Mouse (Mus musculus) midbrain, embryonic 16.5 days (tissue): ENCODE measurements around the gene Astl. TPM values are rescaled to one million over a fixed set of nuclear protein-coding genes. Genes with fewer than 3 reads are reported as not detected.

ENCODE experiments used
- ATAC-seq: fragments of 200-750 bp; cut with Nextera tagmentation; 2 replicates; pipeline ENCODE4 v1.8.0; 2017; ENCODE audit warnings: moderate TSS enrichment
- H3K27ac ChIP-seq: fragments of 300-500 bp; sonication (generic); 2 replicates; pipeline ENCODE4 v1.5.1; 2014; ENCODE audit warnings: mild to moderate bottlenecking, low read length, mixed read lengths
- H3K27me3 ChIP-seq: fragments of 300-500 bp; sonication (generic); 2 replicates; pipeline ENCODE4 v1.6.1; 2014; ENCODE audit warnings: low read depth, low read length, mixed read lengths; ENCODE audit not compliant: control insufficient read depth, insufficient read depth
- H3K36me3 ChIP-seq: fragments of 300-500 bp; sonication (generic); 2 replicates; pipeline ENCODE4 v1.6.1; 2014; ENCODE audit warnings: mild to moderate bottlenecking, low read length, moderate library complexity, mixed read lengths; ENCODE audit not compliant: control insufficient read depth, insufficient read depth
- H3K4me1 ChIP-seq: fragments of 300-500 bp; sonication (generic); 2 replicates; pipeline ENCODE4 v1.6.1; 2014; ENCODE audit warnings: mild to moderate bottlenecking, low read length, mixed read lengths; ENCODE audit not compliant: control insufficient read depth, insufficient read depth
- H3K4me2 ChIP-seq: fragments of 300-500 bp; sonication (generic); 2 replicates; pipeline ENCODE4 v1.6.1; 2014; ENCODE audit warnings: mild to moderate bottlenecking, low read length, mixed read lengths
- H3K4me3 ChIP-seq: fragments of 300-500 bp; sonication (generic); 2 replicates; pipeline ENCODE4 v1.5.1; 2014; ENCODE audit warnings: low read depth, mild to moderate bottlenecking, low read length, moderate library complexity, mixed read lengths
- H3K9ac ChIP-seq: fragments of 300-500 bp; sonication (generic); 2 replicates; pipeline ENCODE4 v1.6.1; 2014; ENCODE audit warnings: low read depth, low read length, mixed read lengths
- H3K9me3 ChIP-seq: fragments of 300-500 bp; sonication (generic); replicated peaks from 2 replicates; pipeline ENCODE4 v1.6.1; 2014; ENCODE audit warnings: mild to moderate bottlenecking, low read length, mixed read lengths; ENCODE audit not compliant: control insufficient read depth, poor library complexity, severe bottlenecking
- WGBS: fragments of 180-500 bp; shearing (Covaris S2); extraction: QIAGEN DNeasy Blood & Tissue Kit; methylation state at CpG from one replicate; pipeline ENCODE4 v1.1.7; 2014; 5-methylcytosine and 5-hydroxymethylcytosine counted together
- polyA plus RNA-seq: library from polyadenylated mRNA; unstranded; fragments of >200 nt; fragmentation: Nextera tagmentation; extraction: Ambion mirVana; gene quantifications from 2 replicates; pipeline ENCODE4 v1.2.1, GENCODE M21; 2015

Astl gene
- polyA plus RNA-seq, 1 experiment from 2014 or later, result not detected

DNA sequence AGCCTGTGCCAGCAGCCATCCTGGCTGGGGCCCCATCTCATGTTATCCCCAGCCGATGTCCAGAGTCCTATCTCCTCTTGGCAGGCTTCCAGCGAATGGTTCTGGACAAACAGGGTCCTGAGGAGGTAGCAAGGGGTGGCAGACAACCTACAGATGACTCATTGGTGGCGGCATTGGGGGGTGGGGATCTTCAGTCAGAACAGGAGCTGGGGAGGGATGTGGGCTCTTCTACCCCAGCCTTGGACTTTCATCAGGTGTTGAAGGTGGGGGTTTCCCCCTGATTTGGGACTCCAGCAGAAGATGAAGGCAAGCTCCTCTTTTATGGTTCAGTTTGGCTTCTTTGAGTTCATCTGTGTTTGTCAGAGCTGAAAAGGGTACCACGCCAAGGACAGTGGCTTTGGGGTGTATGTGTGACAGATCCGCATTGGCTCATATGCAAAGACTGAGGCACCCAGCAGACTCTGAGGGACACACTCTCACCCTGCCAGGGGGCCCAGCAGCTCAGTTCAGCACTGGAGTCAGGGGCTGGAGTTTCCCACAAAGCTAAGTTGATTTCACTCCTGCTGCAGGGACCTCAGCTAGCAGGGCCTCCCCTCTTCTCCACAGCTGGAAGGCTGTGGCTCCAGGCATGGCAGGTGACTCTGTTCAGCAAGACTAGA is 4.4 kb upstream of the Astl start:
- Histone ChIP-seq H3K9me3 (no peaks in the 10 kb centered on the region), H3K9ac (no peak overlapping the region), H3K27ac (no peak overlapping the region), H3K4me1 (peaks cover 6% of the 10 kb centered on the region; the same call in 1 of the 2 replicates), H3K36me3 (no peaks in the 10 kb centered on the region), H3K27me3 (peaks cover 16% of the 10 kb centered on the region), H3K4me2 (no peak overlapping the region), H3K4me3 (no peak overlapping the region)
- 72% methylated on average over 5 of the region's 5 CpGs for WGBS
- no peak for ATAC-seq

DNA sequence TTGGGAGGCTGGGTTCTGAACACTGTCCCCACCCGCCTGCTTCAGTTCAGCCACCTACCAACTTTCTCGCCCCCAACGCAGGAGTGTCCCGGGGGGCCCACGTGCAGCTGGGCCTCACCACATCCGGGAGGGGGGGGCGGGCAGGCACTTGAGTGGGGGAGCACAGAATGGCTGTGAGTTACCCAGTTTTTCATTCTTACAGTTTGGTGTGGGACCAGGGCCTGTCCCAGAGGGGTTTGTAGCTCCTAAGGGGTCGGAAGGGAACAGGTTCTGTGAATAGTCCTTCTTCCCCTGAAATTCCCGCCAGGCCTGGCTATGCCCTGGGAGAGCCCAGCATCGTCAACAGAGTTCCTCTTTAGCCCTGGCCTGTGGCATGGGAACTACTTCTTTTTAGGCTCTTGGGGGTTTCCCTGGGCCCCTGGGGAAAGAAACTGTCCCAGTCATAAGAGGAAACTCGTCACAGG is 3.3 kb upstream of the Astl start:
- 50% methylated on average over 11 of the region's 11 CpGs for WGBS
- no peak overlapping the region for H3K4me3 ChIP-seq
- H3K4me1 ChIP-seq, result peaks cover 6% of the 10 kb centered on the region; the same call in 1 of the 2 replicates
- no peaks in the 10 kb centered on the region for H3K36me3 ChIP-seq
- no peak overlapping the region for H3K27ac ChIP-seq
- H3K9me3 ChIP-seq, result no peaks in the 10 kb centered on the region
- no peak overlapping the region for H3K4me2 ChIP-seq
- H3K9ac ChIP-seq, result no peak overlapping the region
- ATAC-seq, result no peak
- peaks cover 16% of the 10 kb centered on the region for H3K27me3 ChIP-seq

DNA sequence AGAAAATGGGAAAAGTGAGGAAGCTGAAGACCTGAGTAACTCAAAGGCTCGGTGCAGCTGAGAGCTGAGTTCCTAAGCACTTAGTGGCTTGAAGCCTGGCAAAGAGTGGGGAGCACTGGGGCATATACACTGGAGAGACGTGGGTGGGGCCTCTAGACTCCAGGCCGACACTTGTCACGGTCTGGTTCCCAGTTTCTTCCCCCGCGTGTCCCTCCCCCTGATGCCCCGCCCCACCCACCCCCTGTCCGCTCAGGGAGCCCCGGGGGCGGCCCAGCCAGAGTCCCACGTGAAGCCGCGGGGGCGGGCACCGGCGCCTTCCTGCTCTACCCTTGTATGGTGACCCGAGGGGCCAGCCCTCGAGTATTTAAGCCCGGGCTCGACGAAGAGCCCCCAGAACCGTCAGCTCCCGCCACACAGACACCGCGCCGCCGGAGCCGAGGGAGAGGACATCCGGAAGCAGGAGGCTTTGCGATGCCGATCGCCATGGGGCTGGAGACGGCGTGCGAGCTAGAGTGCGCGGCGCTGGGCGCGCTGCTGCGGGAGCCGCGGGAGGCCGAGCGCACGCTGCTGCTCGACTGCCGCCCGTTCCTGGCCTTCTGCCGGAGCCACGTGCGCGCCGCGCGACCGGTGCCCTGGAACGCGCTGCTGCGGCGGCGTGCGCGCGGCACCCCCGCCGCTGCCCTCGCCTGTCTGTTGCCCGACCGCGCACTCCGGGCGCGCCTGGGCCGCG is 2.5 kb upstream of the Astl start, which contains the start of gene Dusp2:
Dusp2 (plus strand) TSS at position 393 of the 730 bp plus-strand sequence.
- Histone ChIP-seq H3K36me3 (no peaks in the 10 kb centered on the region), H3K4me2 (peak within 1 kb of the TSS; percentile 93), H3K9ac (peak within 1 kb of the TSS; percentile 64), H3K27ac (no peak within 1 kb of the TSS; the same call in 1 of the 2 replicates), H3K4me1 (peaks cover 6% of the 10 kb centered on the region; the same call in 1 of the 2 replicates), H3K27me3 (peaks cover 16% of the 10 kb centered on the region), H3K9me3 (no peaks in the 10 kb centered on the region), H3K4me3 (peak within 1 kb of the TSS; percentile 56)
- under 1% methylated on average over 68 of the region's 76 CpGs for WGBS
- peak; percentile 84 for ATAC-seq

DNA sequence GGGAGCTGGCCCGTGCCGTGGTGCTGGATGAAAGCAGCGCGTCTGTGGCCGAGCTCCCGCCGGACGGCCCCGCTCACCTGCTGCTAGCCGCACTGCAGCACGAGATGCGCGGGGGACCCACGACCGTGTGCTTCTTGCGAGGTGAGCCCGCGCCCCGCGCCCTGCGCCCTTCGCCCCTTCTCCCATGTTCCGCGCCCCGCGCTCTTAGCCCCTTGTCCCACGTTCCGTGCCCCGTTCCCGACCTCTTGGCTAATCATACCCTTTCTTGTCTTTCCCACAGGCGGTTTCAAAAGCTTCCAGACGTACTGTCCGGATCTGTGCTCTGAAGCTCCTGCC is 2.0 kb upstream of the Astl start:
- no peaks in the 10 kb centered on the region for H3K9me3 ChIP-seq
- H3K9ac ChIP-seq, result peak overlapping the region; percentile 64
- peak overlapping the region; percentile 56 for H3K4me3 ChIP-seq
- no peaks in the 10 kb centered on the region for H3K36me3 ChIP-seq
- 3% methylated on average over 26 of the region's 33 CpGs for WGBS
- H3K4me1 ChIP-seq, result peaks cover 6% of the 10 kb centered on the region; the same call in 1 of the 2 replicates
- no peak overlapping the region; the same call in 1 of the 2 replicates for H3K27ac ChIP-seq
- peaks cover 16% of the 10 kb centered on the region for H3K27me3 ChIP-seq
- no peak for ATAC-seq
- peak overlapping the region; percentile 93 for H3K4me2 ChIP-seq

DNA sequence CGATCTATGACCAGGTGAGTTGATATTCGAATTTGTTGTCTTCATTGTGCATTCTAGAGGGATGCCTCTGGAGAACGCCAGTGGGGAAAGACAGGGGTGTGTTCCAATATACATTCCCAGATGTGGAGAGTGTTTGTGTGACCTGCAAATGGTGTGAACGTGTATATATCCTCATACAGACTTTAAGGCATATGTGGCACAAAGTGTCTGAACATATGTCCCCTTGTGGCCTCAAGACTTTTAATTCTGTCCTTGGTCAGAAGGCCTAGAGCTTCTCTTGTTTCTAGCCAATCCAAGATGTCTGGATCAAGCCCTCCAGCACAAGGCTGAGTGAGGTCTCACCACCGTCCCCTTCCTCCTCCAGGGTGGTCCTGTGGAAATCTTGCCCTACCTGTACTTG is 1.6 kb upstream of the Astl start:
- Histone ChIP-seq H3K9ac (peak overlapping the region; percentile 64), H3K36me3 (no peaks in the 10 kb centered on the region), H3K4me1 (peaks cover 6% of the 10 kb centered on the region; the same call in 1 of the 2 replicates), H3K4me2 (peak overlapping the region; percentile 93), H3K4me3 (peak overlapping the region; percentile 56), H3K27me3 (peaks cover 18% of the 10 kb centered on the region), H3K27ac (no peak overlapping the region), H3K9me3 (no peaks in the 10 kb centered on the region)
- 47% methylated on average over 5 of the region's 5 CpGs for WGBS
- ATAC-seq, result no peak

DNA sequence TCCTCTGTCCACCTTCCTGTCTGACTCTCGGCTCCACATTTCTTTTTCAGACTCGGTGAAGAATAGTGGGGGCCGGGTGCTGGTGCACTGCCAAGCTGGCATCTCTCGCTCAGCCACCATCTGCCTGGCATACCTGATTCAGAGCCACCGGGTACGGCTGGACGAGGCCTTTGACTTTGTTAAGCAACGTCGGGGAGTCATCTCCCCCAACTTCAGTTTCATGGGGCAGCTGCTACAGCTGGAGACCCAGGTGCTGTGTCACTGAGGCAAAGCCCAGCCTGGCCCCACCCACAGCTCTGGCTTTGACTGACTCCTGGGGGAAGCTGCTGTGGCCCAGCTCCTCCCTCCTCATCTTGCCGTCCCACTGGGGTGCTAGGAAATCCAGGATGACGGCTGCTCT is 908 bp upstream of the Astl start:
- WGBS, result 74% methylated on average over 11 of the region's 11 CpGs
- Histone ChIP-seq H3K27ac (no peak overlapping the region), H3K9ac (no peak overlapping the region), H3K4me1 (peaks cover 6% of the 10 kb centered on the region; the same call in 1 of the 2 replicates), H3K36me3 (no peaks in the 10 kb centered on the region), H3K4me3 (no peak overlapping the region), H3K4me2 (peak overlapping the region; percentile 93; the same call in 1 of the 2 replicates), H3K9me3 (no peaks in the 10 kb centered on the region), H3K27me3 (peaks cover 19% of the 10 kb centered on the region)
- no peak for ATAC-seq

DNA sequence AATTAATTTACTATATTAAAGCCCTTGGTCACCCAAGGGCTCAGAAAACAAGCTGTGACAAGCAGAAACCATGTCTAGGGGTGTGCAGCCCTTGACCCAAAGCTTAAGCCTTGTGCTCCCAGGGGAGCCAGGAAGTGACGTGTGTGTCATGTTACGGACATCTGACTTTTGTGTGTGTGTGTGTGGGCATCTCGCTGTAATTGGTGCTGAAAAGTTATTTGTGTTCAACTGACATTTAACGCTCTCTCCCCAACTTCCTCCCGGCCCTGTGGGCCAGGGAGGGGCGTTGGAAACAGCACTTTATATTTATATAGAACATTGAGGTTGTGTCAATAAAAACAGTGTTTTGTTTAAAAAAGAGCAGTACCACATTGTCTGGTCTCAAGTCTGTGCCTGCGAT is 427 bp upstream of the Astl start:
- Histone ChIP-seq H3K36me3 (no peaks in the 10 kb centered on the region), H3K4me3 (no peak overlapping the region), H3K27ac (no peak overlapping the region), H3K9ac (no peak overlapping the region), H3K4me1 (peaks cover 6% of the 10 kb centered on the region; the same call in 1 of the 2 replicates), H3K4me2 (no peak overlapping the region), H3K9me3 (no peaks in the 10 kb centered on the region), H3K27me3 (peaks cover 19% of the 10 kb centered on the region)
- WGBS, result 72% methylated on average over 7 of the region's 7 CpGs
- no peak for ATAC-seq

DNA sequence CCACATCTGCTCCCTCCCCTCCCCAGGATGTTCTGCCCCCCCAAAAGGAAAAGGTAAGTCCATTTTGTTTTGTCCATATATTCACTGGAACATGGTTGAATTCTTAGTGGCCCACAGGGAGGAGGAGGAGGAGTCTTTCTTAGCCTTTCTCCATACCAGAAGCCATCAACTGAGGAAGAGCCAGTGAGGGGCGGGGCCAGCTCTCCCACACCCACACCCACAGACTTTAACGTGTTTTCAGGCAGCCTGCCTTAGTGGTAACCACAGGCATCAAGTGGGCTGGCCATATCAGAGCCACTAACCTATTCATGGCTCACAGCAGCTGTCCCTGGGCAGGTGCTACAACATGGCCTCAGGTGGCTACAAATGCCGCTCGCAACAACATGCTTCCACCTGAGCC is 394 bp downstream of the Astl start:
- WGBS, result 69% methylated on average over 4 of the region's 4 CpGs
- H3K27ac ChIP-seq, result no peak overlapping the region
- peaks cover 19% of the 10 kb centered on the region for H3K27me3 ChIP-seq
- no peak overlapping the region for H3K4me3 ChIP-seq
- no peak overlapping the region for H3K4me2 ChIP-seq
- no peaks in the 10 kb centered on the region for H3K9me3 ChIP-seq
- H3K4me1 ChIP-seq, result peaks cover 6% of the 10 kb centered on the region; the same call in 1 of the 2 replicates
- ATAC-seq, result no peak
- H3K36me3 ChIP-seq, result no peaks in the 10 kb centered on the region
- H3K9ac ChIP-seq, result no peak overlapping the region

DNA sequence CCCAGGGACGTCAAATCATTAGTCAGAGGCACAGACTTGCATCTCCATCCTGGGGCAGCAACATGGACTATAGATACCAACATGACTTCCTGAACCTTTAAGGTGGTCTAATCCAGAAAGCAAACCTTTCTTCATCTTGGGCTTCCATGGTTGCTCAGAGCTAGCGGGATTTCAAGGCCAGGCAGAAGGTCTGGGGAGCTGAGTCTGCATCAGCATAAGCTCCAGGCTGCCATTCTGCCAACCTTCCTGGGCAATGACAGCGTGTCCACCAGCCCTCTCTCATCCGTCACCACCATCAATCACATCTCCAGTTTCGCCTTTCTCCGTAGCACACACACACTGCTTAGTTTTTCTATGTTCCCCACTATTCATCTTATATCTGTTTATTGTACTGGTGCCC is 823 bp downstream of the Astl start:
- Histone ChIP-seq H3K9ac (no peak overlapping the region), H3K27ac (no peak overlapping the region), H3K9me3 (no peaks in the 10 kb centered on the region), H3K4me2 (no peak overlapping the region), H3K4me3 (no peak overlapping the region), H3K4me1 (peaks cover 6% of the 10 kb centered on the region; the same call in 1 of the 2 replicates), H3K36me3 (no peaks in the 10 kb centered on the region), H3K27me3 (peaks cover 19% of the 10 kb centered on the region)
- WGBS, result 84% methylated on average over 6 of the region's 6 CpGs
- ATAC-seq, result no peak
